Mouse (Mus musculus): ENCODE data around the gene Akr1a1. TPM values are rescaled to one million over a fixed set of nuclear protein-coding genes. Genes with fewer than 3 reads are reported as not detected.

Gene Akr1a1
- polyA plus RNA-seq, 1 experiment from 2014 or later, result 645 TPM

DNA sequence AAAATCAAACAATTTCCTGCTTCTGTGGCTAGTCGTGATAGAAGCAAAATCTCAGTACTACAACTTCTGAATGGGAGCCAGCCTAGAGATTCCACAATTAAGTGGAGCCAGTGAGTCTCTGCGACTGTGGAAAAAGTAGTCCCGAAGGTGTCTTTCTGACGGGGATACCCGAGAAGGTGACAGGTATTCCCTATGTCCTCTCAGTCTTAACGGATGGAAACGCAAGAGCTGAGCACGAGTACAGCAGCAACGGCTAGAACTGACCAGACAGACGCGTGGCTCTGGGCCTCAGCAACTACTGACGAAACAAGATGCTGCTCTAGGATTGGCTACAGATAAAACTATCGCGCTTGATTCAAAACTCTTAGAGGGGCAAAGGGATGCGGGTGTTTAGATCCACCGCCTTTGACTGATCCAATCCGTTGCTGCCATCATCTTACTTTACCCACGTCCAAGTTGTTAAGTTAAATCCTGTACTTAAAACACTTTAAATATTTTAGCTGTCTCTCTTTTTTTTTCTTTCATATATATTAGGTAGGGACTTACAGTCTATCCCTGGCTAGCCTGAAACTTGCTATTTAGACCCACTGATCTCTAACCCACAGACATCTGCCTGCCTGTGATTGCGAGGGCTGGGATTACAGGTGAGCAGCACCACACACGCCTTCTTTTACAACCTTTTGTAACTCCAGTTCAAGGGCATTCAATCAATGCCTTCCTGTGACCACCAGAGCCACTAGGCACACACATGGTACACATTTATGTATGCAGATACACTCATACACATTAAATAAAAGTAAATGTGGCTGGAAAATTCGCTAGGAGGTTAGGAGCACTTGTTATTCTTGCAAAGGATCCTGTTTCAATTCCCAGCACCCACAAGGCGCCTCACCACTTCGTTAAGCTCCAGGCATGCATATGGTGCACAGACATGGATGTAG, 23.5 kb downstream of the Akr1a1 start, which contains the start of gene Nasp:
Gene Nasp (minus strand): TSS at position 220 of the 941 bp plus-strand sequence.
- Histone ChIP-seq H3K27ac (ENCODE audit: low read depth, low read length) (peak within 1 kb of the TSS; percentile 95), H3K9me3 (replicated peaks; ENCODE audit: control insufficient read depth, low read length) (no peaks in the 10 kb centered on the region), H3K9ac (ENCODE audit: low read depth, low read length) (peak within 1 kb of the TSS; percentile 95), H3K4me3 (ENCODE audit: low read depth, low read length) (peak within 1 kb of the TSS; percentile 98), H3K4me2 (peak within 1 kb of the TSS; percentile 73), H3K36me3 (ENCODE audit: control insufficient read depth, insufficient read depth, low read length) (no peaks in the 10 kb centered on the region; the same call in 1 of the 2 replicates), H3K4me1 (ENCODE audit: control insufficient read depth, insufficient read depth, low read length) (peaks cover 6% of the 10 kb centered on the region), H3K27me3 (ENCODE audit: control insufficient read depth, insufficient read depth, low read length) (no peaks in the 10 kb centered on the region)
- ATAC-seq (replicated peaks; ENCODE audit: insufficient number of reproducible peaks, low FRiP score, low TSS enrichment), result peak; percentile 82
- WGBS (ENCODE audit: insufficient replicate concordance), result 7% methylated on average over 23 of the region's 23 CpGs

- Histone ChIP-seq H3K36me3 (ENCODE audit: control insufficient read depth, insufficient read depth, low read length) (no peaks in the 10 kb centered on the region; the same call in 1 of the 2 replicates), H3K4me2 (peak overlapping the region; percentile 73), H3K9ac (ENCODE audit: low read depth, low read length) (peak overlapping the region; percentile 95), H3K9me3 (replicated peaks; ENCODE audit: control insufficient read depth, low read length) (no peaks in the 10 kb centered on the region), H3K27ac (ENCODE audit: low read depth, low read length) (peak overlapping the region; percentile 95), H3K4me1 (ENCODE audit: control insufficient read depth, insufficient read depth, low read length) (peaks cover 6% of the 10 kb centered on the region), H3K4me3 (ENCODE audit: low read depth, low read length) (peak overlapping the region; percentile 98), H3K27me3 (ENCODE audit: control insufficient read depth, insufficient read depth, low read length) (no peaks in the 10 kb centered on the region)
- ATAC-seq (replicated peaks; ENCODE audit: insufficient number of reproducible peaks, low FRiP score, low TSS enrichment), result peak; percentile 89
- under 1% methylated on average over 13 of the region's 13 CpGs for WGBS (ENCODE audit: insufficient replicate concordance)
These were observed 24.1 kb downstream of the Akr1a1 start for GRCm38 (mm10) chr4:116627359-116627716.

- Histone ChIP-seq H3K4me1 (ENCODE audit: control insufficient read depth, insufficient read depth, low read length) (peaks cover 6% of the 10 kb centered on the region), H3K9me3 (replicated peaks; ENCODE audit: control insufficient read depth, low read length) (no peaks in the 10 kb centered on the region), H3K4me2 (peak overlapping the region; percentile 73), H3K9ac (ENCODE audit: low read depth, low read length) (peak overlapping the region; percentile 95), H3K4me3 (ENCODE audit: low read depth, low read length) (peak overlapping the region; percentile 98), H3K27ac (ENCODE audit: low read depth, low read length) (peak overlapping the region; percentile 95), H3K36me3 (ENCODE audit: control insufficient read depth, insufficient read depth, low read length) (no peaks in the 10 kb centered on the region; the same call in 1 of the 2 replicates), H3K27me3 (ENCODE audit: control insufficient read depth, insufficient read depth, low read length) (no peaks in the 10 kb centered on the region)
- WGBS (ENCODE audit: insufficient replicate concordance), result under 1% methylated on average over 52 of the region's 53 CpGs
- ATAC-seq (replicated peaks; ENCODE audit: insufficient number of reproducible peaks, low FRiP score, low TSS enrichment), result peak; percentile 77
These were observed 24.7 kb downstream of the Akr1a1 start for GRCm38 (mm10) chr4:116626658-116627358.

DNA sequence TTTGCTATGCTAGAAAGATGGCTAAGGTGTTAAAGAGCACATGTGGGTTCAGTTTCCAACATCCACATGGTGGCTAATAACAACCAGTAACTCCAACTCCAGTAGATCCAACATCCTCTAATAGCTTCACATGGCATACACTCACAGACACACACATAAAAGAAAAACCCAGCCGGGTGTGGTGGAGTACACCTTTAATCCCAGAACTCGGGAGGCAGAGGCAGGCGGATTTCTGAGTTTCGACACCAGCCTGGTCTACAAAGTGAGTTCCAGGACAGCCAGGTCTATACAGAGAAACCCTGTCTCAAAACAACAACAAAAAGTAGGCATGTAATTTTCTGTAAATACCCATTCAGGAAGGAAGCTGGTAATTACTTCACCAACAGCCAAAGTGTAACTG, 26.6 kb downstream of the Akr1a1 start:
- no peak for ATAC-seq (replicated peaks; ENCODE audit: insufficient number of reproducible peaks, low FRiP score, low TSS enrichment)
- H3K27me3 ChIP-seq (ENCODE audit: control insufficient read depth, insufficient read depth, low read length), result no peaks in the 10 kb centered on the region
- no peak overlapping the region for H3K27ac ChIP-seq (ENCODE audit: low read depth, low read length)
- WGBS (ENCODE audit: insufficient replicate concordance), result 90% methylated on average over 4 of the region's 4 CpGs
- H3K9ac ChIP-seq (ENCODE audit: low read depth, low read length), result no peak overlapping the region
- peaks cover 6% of the 10 kb centered on the region; the same call in 1 of the 2 replicates for H3K36me3 ChIP-seq (ENCODE audit: control insufficient read depth, insufficient read depth, low read length)
- H3K9me3 ChIP-seq (replicated peaks; ENCODE audit: control insufficient read depth, low read length), result no peaks in the 10 kb centered on the region
- no peak overlapping the region for H3K4me3 ChIP-seq (ENCODE audit: low read depth, low read length)
- peaks cover 6% of the 10 kb centered on the region for H3K4me1 ChIP-seq (ENCODE audit: control insufficient read depth, insufficient read depth, low read length)
- no peak overlapping the region for H3K4me2 ChIP-seq

GRCm38 (mm10) chr4:116615237-116615636, 36.2 kb downstream of the Akr1a1 start:
- H3K4me3 ChIP-seq (ENCODE audit: low read depth, low read length), result no peak overlapping the region
- no peaks in the 10 kb centered on the region for H3K27me3 ChIP-seq (ENCODE audit: control insufficient read depth, insufficient read depth, low read length)
- H3K9ac ChIP-seq (ENCODE audit: low read depth, low read length), result no peak overlapping the region
- no peak overlapping the region for H3K4me2 ChIP-seq
- no peak for ATAC-seq (replicated peaks; ENCODE audit: insufficient number of reproducible peaks, low FRiP score, low TSS enrichment)
- no peak overlapping the region for H3K27ac ChIP-seq (ENCODE audit: low read depth, low read length)
- H3K4me1 ChIP-seq (ENCODE audit: control insufficient read depth, insufficient read depth, low read length), result no peaks in the 10 kb centered on the region
- peaks cover 32% of the 10 kb centered on the region for H3K36me3 ChIP-seq (ENCODE audit: control insufficient read depth, insufficient read depth, low read length)
- 92% methylated on average over 2 of the region's 2 CpGs for WGBS (ENCODE audit: insufficient replicate concordance)
- H3K9me3 ChIP-seq (replicated peaks; ENCODE audit: control insufficient read depth, low read length), result no peaks in the 10 kb centered on the region

- H3K9ac ChIP-seq (ENCODE audit: low read depth, low read length), result no peak overlapping the region
- no peaks in the 10 kb centered on the region for H3K4me1 ChIP-seq (ENCODE audit: control insufficient read depth, insufficient read depth, low read length)
- no peak overlapping the region for H3K4me3 ChIP-seq (ENCODE audit: low read depth, low read length)
- H3K36me3 ChIP-seq (ENCODE audit: control insufficient read depth, insufficient read depth, low read length), result peaks cover 40% of the 10 kb centered on the region
- no peak for ATAC-seq (replicated peaks; ENCODE audit: insufficient number of reproducible peaks, low FRiP score, low TSS enrichment)
- no peak overlapping the region for H3K27ac ChIP-seq (ENCODE audit: low read depth, low read length)
- 93% methylated on average over 2 of the region's 2 CpGs for WGBS (ENCODE audit: insufficient replicate concordance)
- H3K4me2 ChIP-seq, result no peak overlapping the region
- no peaks in the 10 kb centered on the region for H3K9me3 ChIP-seq (replicated peaks; ENCODE audit: control insufficient read depth, low read length)
- H3K27me3 ChIP-seq (ENCODE audit: control insufficient read depth, insufficient read depth, low read length), result no peaks in the 10 kb centered on the region
These were observed 38.9 kb downstream of the Akr1a1 start for GRCm38 (mm10) chr4:116612621-116613020.

GRCm38 (mm10) chr4:116596978-116597881, 54.2 kb downstream of the Akr1a1 start:
- 1% methylated on average over 50 of the region's 50 CpGs for WGBS (ENCODE audit: insufficient replicate concordance)

DNA sequence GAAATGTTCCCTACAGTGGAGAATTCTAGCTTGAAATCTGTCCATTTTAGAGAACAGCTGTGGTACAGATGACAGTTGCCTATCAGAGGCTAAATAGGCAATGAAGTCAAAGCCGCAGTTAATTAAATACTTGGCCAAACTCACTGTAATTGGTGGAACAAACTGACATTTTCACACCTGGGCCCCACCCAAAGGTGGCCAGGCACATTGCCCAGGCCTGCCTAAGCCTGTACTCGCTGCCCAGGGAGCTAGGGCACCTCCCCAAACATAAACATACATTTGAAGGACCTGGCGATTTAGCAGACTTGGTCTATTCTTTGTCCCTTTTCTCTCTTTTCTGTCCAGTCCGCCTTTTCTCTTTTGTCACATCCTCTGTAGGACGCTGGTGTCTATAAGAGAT, 55.1 kb downstream of the Akr1a1 start, which contains the start of gene Ccdc17:
Gene Ccdc17 (plus strand): TSS at position 276 of the 400 bp plus-strand sequence.
- peak within 1 kb of the TSS; percentile 79 for H3K27ac ChIP-seq (ENCODE audit: low read depth, low read length)
- peak within 1 kb of the TSS; percentile 77 for H3K4me3 ChIP-seq (ENCODE audit: low read depth, low read length)
- peak within 1 kb of the TSS; percentile 81 for H3K9ac ChIP-seq (ENCODE audit: low read depth, low read length)
- no peaks in the 10 kb centered on the region for H3K9me3 ChIP-seq (replicated peaks; ENCODE audit: control insufficient read depth, low read length)
- H3K4me1 ChIP-seq (ENCODE audit: control insufficient read depth, insufficient read depth, low read length), result peaks cover 12% of the 10 kb centered on the region
- H3K4me2 ChIP-seq, result peak within 1 kb of the TSS; percentile 95
- H3K36me3 ChIP-seq (ENCODE audit: control insufficient read depth, insufficient read depth, low read length), result peaks cover 21% of the 10 kb centered on the region
- WGBS (ENCODE audit: insufficient replicate concordance), result 29% methylated on average over 5 of the region's 5 CpGs
- no peaks in the 10 kb centered on the region for H3K27me3 ChIP-seq (ENCODE audit: control insufficient read depth, insufficient read depth, low read length)
- no peak for ATAC-seq (replicated peaks; ENCODE audit: insufficient number of reproducible peaks, low FRiP score, low TSS enrichment)

More at GRCm38 (mm10) chr4:116596978-116597881, 54.2 kb downstream of the Akr1a1 start:
- H3K36me3 ChIP-seq (ENCODE audit: control insufficient read depth, insufficient read depth, low read length), result peaks cover 19% of the 10 kb centered on the region
- H3K27me3 ChIP-seq (ENCODE audit: control insufficient read depth, insufficient read depth, low read length), result no peaks in the 10 kb centered on the region
- H3K9ac ChIP-seq (ENCODE audit: low read depth, low read length), result peak overlapping the region; percentile 81
- H3K27ac ChIP-seq (ENCODE audit: low read depth, low read length), result peak overlapping the region; percentile 79
- peaks cover 12% of the 10 kb centered on the region for H3K4me1 ChIP-seq (ENCODE audit: control insufficient read depth, insufficient read depth, low read length)
- peak overlapping the region; percentile 77 for H3K4me3 ChIP-seq (ENCODE audit: low read depth, low read length)
- no peaks in the 10 kb centered on the region for H3K9me3 ChIP-seq (replicated peaks; ENCODE audit: control insufficient read depth, low read length)
- ATAC-seq (replicated peaks; ENCODE audit: insufficient number of reproducible peaks, low FRiP score, low TSS enrichment), result peak; percentile 88
- H3K4me2 ChIP-seq, result peak overlapping the region; percentile 95

Data from heart, embryonic 11.5 days (tissue).